Mouse (Mus musculus) cerebellum, postnatal 10 days (tissue): ENCODE measurements at regions not wholly inside any gene's neighbourhood (a gene's known extent, or its start where the extent isn't known, plus 50 kb on each side); places are given as distances from the start of the nearest gene placed in this dataset.
A peak's percentile ranks its signal among the peaks of the same experiment; 100 is the strongest.

ENCODE experiments used
- DNase-seq, 2 experiments: peaks; one replicate each; pipeline ENCODE4 v3.0.0; 2021; ENCODE audit warnings: mixed read lengths in 2 of 2

- no peak for DNase-seq
Observed at GRCm38 (mm10) chr6:80862256-80862655, 843.6 kb downstream of the Lrrtm4 start.

GRCm38 (mm10) chr6:80862741-80863140, 844.1 kb downstream of the Lrrtm4 start:
- no peak for DNase-seq

GRCm38 (mm10) chr6:80865809-80866603, 847.3 kb downstream of the Lrrtm4 start:
- no peak for DNase-seq

GRCm38 (mm10) chr6:80885363-80885762, 866.7 kb downstream of the Lrrtm4 start:
- DNase-seq: peak; percentile 84 to 92

GRCm38 (mm10) chr6:80905220-80905619, 886.5 kb downstream of the Lrrtm4 start:
- no peak for DNase-seq

- DNase-seq: peak in 1 of 2 experiments; percentile 3
Observed at GRCm38 (mm10) chr6:80929799-80930198, 911.1 kb downstream of the Lrrtm4 start.

GRCm38 (mm10) chr6:80975162-80975561, 948.3 kb upstream of the Gcfc2 start:
- DNase-seq: no peak

GRCm38 (mm10) chr6:80993511-80993910, 930.0 kb upstream of the Gcfc2 start:
- no peak for DNase-seq

GRCm38 (mm10) chr6:81024531-81024930, 898.9 kb upstream of the Gcfc2 start:
- DNase-seq: no peak
